Mouse (Mus musculus): ENCODE data around the gene Npc2. TPM values are rescaled to one million over a fixed set of nuclear protein-coding genes. Genes with fewer than 3 reads are reported as not detected.

Gene Npc2
- 10 to 100 TPM; 38.8 to 41.4 TPM for total RNA-seq (2021)

GRCm38 (mm10) chr12:84772726-84773441 is at the start of gene Npc2, which contains the start of gene Isca2:
Npc2 (minus strand) TSS chr12:84773152.
Isca2 (plus strand) TSS chr12:84773251.
- peak; percentile 97 to 98 for DNase-seq
- intact Hi-C loops (cut with DNase I) = no loop called here

DNA sequence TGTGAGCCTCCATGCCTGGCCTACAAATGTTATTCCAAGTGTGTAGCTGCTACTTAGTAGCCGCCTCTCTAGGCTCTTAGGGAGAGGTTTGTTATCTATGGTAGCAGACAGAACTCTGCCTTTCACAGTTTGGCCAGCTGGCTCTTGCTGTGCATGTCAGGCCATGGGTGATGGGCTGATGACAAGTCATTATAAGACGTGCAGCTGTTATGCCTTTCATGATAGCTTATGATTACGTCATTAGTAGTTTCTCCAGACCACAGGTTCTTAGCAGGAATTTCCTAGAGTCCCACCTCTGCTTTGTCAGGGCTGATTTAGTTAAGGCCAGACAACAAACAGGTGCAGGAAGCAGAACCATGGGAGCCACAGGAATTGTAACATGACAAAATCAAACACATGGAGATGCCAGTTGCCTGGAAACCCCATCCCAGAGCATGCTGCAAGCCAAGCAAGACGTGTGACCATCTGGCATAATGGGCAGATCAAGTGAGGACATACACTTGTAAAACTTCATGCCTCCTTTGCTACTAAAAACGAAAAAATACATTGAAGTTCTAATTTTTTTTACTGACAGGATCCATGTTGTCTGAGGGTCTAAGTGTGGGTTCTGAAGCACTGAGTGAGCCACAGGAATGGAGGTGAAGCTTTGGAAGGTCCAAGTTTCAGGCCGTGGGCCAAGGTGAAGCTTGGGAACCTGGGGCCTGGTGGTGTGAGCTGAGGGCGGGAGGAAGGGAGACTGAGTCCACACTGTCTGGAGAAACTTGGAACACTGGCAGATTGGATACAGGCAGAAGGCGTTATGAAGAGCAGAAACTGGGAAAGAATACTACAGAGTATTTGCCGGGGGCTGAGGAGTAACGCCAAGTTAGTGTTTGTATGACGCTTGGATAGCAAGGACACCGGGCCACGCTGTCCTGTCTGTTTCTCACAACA is 46.5 kb upstream of the Npc2 start:
- DNase-seq = peak; percentile 49 to 58
- intact Hi-C loops (cut with DNase I) = no loop called here

DNA sequence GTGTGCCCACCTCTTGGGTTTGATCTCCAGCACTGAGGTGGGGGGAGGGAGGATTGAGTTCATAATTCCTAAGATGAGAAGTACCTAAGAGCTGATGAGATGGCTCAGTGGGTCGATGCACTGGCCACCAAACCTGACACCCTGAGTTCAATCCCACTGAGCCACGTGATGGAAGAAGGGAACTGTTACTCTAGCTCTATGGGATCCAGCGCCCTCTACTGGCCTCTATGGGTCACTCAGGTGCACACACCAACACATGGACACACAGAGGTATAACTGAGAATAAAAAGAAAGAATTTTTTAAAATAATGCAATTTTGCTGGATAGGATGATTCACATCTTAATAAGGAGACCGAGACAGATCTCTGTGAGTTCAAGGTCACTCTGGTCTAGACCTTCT is 45.5 kb upstream of the Npc2 start:
- DNase-seq = no peak
- intact Hi-C loops (cut with DNase I) = no loop called here

DNA sequence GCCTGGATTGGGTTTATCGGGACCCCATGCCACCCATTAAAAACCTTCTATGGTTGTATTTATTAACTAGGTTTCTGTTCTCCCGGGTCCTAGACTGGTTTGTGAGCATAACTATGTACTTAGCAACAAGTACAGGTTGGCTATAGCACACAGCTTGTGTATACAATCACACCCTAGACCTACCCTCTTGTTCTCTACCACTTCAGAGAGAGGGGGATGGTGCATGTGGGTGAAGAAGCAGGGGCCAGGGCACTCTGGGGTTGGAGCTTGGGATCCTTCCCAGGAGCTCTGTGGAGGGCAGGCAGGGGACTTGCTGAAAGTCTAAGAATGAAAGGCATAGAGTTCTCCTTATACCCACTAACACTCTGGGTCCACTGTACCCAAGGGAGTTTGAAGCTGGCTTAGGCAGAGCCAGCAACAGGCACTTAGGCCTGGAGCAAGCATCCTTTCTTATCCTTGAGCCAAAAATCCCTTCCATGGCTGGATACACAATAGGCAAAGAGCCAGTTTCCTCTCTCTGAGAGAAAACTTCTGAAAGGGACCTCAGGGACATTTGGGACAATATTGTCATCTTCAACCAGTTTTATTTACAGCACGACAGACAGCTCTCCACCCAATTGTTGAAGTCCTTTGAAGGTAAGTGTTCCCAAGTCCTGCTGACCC is 41.8 kb upstream of the Npc2 start:
- intact Hi-C loops (cut with DNase I) = no loop called here
- DNase-seq = no peak

GRCm38 (mm10) chr12:84813773-84814172 is 40.8 kb upstream of the Npc2 start:
- intact Hi-C loops (cut with DNase I) = no loop called here

DNA sequence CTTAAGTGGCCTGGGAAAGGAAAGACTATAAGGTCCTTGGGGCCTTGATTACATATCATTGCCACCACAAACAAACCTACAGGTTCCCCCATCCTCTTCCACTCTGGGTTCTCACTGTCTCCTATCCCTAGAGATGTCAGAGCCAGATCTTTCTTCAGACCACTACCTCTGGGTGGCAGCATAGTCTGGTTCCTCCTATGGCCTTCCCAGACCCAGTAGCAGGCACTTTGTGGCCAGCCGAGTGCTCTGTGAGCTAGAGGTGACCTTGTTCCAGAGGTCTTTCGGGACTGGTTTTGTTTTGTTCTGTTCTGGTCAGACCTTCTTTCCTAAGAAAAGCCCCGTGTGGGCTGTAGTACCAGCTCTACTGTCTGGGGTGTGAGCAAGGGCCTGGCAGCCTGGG is 39.1 kb upstream of the Npc2 start:
- no peak for DNase-seq
- intact Hi-C loops (cut with DNase I) = no loop called here

More at GRCm38 (mm10) chr12:84813773-84814172, 40.8 kb upstream of the Npc2 start:
- DNase-seq = no peak

- intact Hi-C loops (cut with DNase I) = no loop called here
- DNase-seq = peak; percentile 35 to 41
These were observed 38.6 kb upstream of the Npc2 start for GRCm38 (mm10) chr12:84811510-84811909.

DNA sequence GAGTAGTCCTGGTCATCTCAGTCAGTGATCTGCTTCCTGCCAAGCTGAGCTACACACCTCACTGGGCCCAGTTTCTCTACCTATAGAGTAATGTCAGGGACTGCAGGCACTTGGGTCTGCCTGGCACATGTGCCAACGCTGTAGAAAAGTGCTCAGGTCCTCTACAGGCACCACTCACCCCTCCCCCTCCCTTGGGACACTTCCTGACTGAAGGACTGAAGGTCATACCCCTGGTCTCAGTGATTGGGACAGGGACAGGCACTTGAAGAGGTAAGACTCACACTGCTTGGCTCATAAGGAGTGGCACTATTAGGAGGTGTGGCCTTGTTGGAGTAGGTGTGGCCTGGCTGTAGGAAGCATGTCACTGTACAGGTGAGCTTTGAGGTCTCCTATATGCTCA is 37.9 kb upstream of the Npc2 start:
- DNase-seq = no peak
- intact Hi-C loops (cut with DNase I) = no loop called here

DNA sequence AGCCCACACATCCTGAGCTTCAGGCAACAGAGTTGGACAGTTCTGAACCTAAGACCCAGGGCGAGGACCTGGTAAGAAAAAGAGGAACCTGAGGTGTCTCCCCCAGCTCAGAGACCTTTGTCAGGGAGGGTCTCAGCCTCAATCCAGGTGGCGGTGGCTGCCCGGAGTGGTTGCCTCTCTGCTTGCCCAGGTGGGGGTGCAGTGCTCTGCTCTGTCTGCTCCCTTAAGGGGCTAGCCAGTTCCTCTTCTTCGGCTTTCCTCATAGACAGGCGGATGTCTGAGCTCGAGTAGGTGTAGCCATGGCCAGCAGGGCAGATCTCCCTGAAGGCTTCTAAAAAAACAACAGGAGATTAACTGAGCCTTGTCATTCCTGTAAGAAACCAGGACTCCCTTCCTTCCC is 36.1 kb upstream of the Npc2 start:
- intact Hi-C loops (cut with DNase I) = no loop called here
- no peak for DNase-seq

- intact Hi-C loops (cut with DNase I) = no loop called here
- no peak for DNase-seq
These were observed 34.4 kb upstream of the Npc2 start for GRCm38 (mm10) chr12:84807351-84807750.

GRCm38 (mm10) chr12:84806726-84807125 is 33.8 kb upstream of the Npc2 start:
- intact Hi-C loops (cut with DNase I) = no loop called here
- no peak for DNase-seq

DNA sequence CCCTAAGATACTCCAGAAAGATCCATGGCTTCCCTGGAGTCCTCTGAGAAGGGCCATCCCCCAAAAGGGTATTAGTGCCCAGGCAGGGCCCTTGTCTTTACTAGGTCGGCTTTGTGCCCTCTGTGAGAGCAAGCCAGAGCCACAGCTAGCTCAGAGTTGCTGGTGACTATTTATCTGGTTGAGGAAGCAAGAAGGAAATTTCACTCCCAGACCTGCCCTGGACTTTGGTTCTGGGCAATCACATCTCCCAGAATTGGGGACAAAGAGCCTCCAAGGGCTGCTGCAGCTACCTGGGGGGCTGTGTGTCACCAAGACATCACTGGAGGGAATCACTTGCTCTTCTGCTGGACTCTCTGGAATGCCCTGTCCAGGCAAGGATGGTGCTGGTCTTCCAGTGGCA is 33.1 kb upstream of the Npc2 start:
- DNase-seq = no peak

DNA sequence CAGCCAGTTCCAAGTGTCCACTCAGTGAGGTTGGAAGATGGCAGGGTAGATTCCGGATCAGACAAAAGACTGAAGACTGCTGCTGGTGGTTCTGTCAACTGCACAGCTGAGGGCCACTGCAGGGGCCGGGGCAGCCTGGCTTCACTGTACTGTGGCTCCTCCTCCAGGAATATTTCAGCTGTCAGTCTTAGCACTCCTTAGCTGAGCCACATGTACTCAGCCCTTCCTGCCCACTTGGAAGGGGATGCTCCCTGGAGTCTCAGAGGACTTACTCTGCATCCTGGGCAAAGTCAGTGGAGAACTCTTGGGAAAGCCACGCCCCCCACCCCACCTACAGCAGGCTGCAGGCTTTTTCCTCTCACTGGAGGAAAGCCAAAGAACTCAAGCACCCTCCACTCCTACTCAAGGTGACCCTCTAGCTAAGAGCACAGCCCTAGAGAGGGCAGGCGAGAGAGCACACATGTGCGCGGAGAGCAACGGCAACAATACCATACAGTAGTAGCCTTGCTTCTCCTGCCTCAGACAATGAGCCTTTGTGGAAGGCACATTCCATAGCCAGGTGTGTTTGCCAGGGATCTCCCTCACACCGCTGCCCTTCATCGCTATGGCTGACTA is 32.4 kb upstream of the Npc2 start:
- intact Hi-C loops (cut with DNase I) = no loop called here
- DNase-seq = no peak

More for the DNA sequence above, 33.1 kb upstream of the Npc2 start:
- intact Hi-C loops (cut with DNase I) = no loop called here

- DNase-seq = no peak
- intact Hi-C loops (cut with DNase I) = no loop called here
These were observed 29.7 kb upstream of the Npc2 start for GRCm38 (mm10) chr12:84802625-84803024.

GRCm38 (mm10) chr12:84801532-84802110 is 28.7 kb upstream of the Npc2 start:
- DNase-seq = no peak
- intact Hi-C loops (cut with DNase I) = no loop called here

DNA sequence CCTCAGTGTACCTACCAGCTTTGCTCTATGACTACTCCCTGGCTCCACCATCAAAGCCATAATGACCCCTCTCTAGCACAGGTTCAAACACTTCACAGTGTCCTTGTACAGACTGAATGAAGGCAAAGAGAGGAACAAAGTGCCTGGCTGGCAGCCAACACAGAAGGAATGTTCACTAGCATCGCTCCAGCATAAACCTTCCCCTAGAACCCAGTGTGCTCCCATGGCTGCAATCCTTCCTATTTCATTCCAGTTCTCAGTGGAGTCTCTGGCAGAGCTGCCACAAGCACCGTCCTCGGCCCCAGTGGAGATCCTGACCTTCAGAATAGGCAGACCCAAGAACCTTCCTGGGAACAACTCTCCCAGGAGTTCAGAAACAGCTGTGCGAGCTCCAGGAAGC is 27.5 kb upstream of the Npc2 start:
- intact Hi-C loops (cut with DNase I) = no loop called here
- DNase-seq = peak; percentile 59 to 64

GRCm38 (mm10) chr12:84799086-84799485 is 26.1 kb upstream of the Npc2 start:
- intact Hi-C loops (cut with DNase I) = no loop called here
- no peak for DNase-seq

DNA sequence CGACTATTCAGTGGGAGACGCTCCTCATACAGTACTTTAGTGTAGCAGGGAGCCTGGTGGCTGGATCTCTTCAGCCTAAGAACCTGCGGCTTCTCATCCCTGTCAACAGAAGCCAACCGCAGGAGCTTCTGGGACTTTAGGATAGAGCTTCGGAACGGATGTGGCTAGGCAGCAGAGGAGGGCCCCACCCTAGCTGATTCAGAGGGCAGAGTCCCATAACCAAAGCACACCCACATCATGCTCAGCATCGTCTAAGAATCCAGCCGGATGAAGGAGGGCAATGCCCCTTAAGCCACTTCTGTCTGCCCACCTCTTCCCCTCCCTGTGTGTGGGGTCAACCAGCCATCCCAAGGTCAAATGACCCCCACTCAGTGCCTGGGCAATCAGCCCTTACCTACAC is 21.7 kb upstream of the Npc2 start:
- intact Hi-C loops (cut with DNase I) = no loop called here
- no peak for DNase-seq

- intact Hi-C loops (cut with DNase I) = no loop called here
- DNase-seq = no peak
These were observed 19.7 kb upstream of the Npc2 start for GRCm38 (mm10) chr12:84792629-84793028.

DNA sequence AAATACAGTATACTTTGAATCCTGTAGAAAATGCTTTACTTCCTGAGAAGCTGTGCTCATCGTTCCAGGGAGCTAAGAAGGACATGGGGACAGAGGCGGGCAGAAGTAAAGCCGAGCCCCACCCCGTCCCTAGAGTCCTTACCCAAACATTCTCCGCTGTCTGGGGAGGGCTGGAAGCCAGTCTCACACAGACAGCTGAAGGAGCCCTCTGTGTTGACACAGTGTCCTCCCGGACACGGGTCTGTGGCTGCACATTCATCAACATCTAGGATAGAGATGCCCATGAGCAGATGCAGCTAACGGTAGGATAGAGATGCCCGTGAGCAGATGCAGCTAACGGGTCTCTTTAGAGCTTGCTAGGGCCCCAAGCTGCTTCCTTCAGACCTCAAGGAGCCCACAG is 17.9 kb upstream of the Npc2 start:
- intact Hi-C loops (cut with DNase I) = no loop called here
- peak in 1 of 2 experiments; percentile 38 for DNase-seq
